11 mouse cellular contexts compared by ENCODE assay signal in genomic region chr2:102183720-102184480, GRCm38 (mm10). TPM values are rescaled to one million over a fixed set of nuclear protein-coding genes. Genes with fewer than 3 reads are reported as not detected.
DNase-seq lines count a peak whose midpoint lies in the region; ATAC-seq lines count a peak whose summit lies in the region.
"Had no signal": no experiment of that assay in that cellular context is flagged by ENCODE, and none has a peak within 500 bp of the region (broad histone marks: within the 10 kb centered on the region; RNA-seq: fewer than 3 reads in every experiment).

No protein-coding gene starts in this region.

- peaks cover 40% of the 10 kb centered on the region for H3K4me1 ChIP-seq in lung, embryonic 16.5 days (replicated peaks; ENCODE audit: control insufficient read depth, insufficient read depth, low read length)
- peaks cover 30% of the 10 kb centered on the region for H3K4me1 ChIP-seq in hindbrain, embryonic 12.5 days
- peaks cover 16% of the 10 kb centered on the region for H3K4me1 ChIP-seq in midbrain, embryonic 16.5 days (ENCODE audit: control insufficient read depth, insufficient read depth, low read length)
- H3K4me1 ChIP-seq in heart, embryonic 11.5 days (ENCODE audit: control insufficient read depth, insufficient read depth, low read length), result 0 out of 2 replicates have a peak, but pooled peaks cover 6% of the 10 kb centered on the region

- peak overlapping the region; percentile 81; the same call in 1 of the 2 replicates for H3K4me2 ChIP-seq in lung, embryonic 16.5 days (ENCODE audit: low read depth, low read length)
- peak overlapping the region; percentile 69 for H3K4me2 ChIP-seq in hindbrain, embryonic 12.5 days (replicated peaks)
- peak overlapping the region; percentile 89 for H3K4me2 ChIP-seq in midbrain, embryonic 16.5 days (ENCODE audit: low read length)
- no peak overlapping the region for H3K4me2 ChIP-seq in heart, embryonic 11.5 days

- no peak for ATAC-seq in lung, embryonic 16.5 days (ENCODE audit: low read depth)
- no peak for ATAC-seq in hindbrain, embryonic 12.5 days (ENCODE audit: low FRiP score)
- no peak for ATAC-seq in midbrain, embryonic 16.5 days
- ATAC-seq in heart, embryonic 11.5 days (replicated peaks; ENCODE audit: insufficient number of reproducible peaks, low FRiP score, low TSS enrichment), result no peak

- H3K27me3 ChIP-seq in lung, embryonic 16.5 days (ENCODE audit: control insufficient read depth, insufficient read depth, low read depth, low read length), result no peaks in the 10 kb centered on the region
- no peaks in the 10 kb centered on the region for H3K27me3 ChIP-seq in hindbrain, embryonic 12.5 days
- no peaks in the 10 kb centered on the region for H3K27me3 ChIP-seq in midbrain, embryonic 16.5 days (ENCODE audit: control insufficient read depth, insufficient read depth, low read depth, low read length)
- no peaks in the 10 kb centered on the region for H3K27me3 ChIP-seq in heart, embryonic 11.5 days (ENCODE audit: control insufficient read depth, insufficient read depth, low read length)

- no peaks in the 10 kb centered on the region for H3K36me3 ChIP-seq in lung, embryonic 16.5 days (ENCODE audit: control insufficient read depth, insufficient read depth, low read length)
- no peaks in the 10 kb centered on the region for H3K36me3 ChIP-seq in hindbrain, embryonic 12.5 days
- H3K36me3 ChIP-seq in midbrain, embryonic 16.5 days (ENCODE audit: control insufficient read depth, insufficient read depth, low read length), result no peaks in the 10 kb centered on the region
- H3K36me3 ChIP-seq in heart, embryonic 11.5 days (ENCODE audit: control insufficient read depth, insufficient read depth, low read length), result no peaks in the 10 kb centered on the region

- H3K9ac ChIP-seq in lung, embryonic 16.5 days (ENCODE audit: low read length), result no peak overlapping the region
- no peak overlapping the region for H3K9ac ChIP-seq in hindbrain, embryonic 12.5 days
- H3K9ac ChIP-seq in midbrain, embryonic 16.5 days (ENCODE audit: low read depth, low read length), result no peak overlapping the region
- no peak overlapping the region for H3K9ac ChIP-seq in heart, embryonic 11.5 days (ENCODE audit: low read depth, low read length)
- H3K9ac ChIP-seq: liver, embryonic 14.5 days had no signal

- DNase-seq in lung, postnatal 4 days, result no peak
- DNase-seq in thymus, postnatal 36 days, result peak; percentile 24 to 57
- DNase-seq in kidney, adult 9 months, result no peak
- no peak for DNase-seq in heart, postnatal 36 days
- DNase-seq: kidney, adult 11 months; right cerebral cortex, adult 18-20 months had no signal

- no peaks in the 10 kb centered on the region for H3K9me3 ChIP-seq in lung, embryonic 16.5 days (ENCODE audit: control insufficient read depth, low read length)
- no peaks in the 10 kb centered on the region for H3K9me3 ChIP-seq in hindbrain, embryonic 12.5 days (replicated peaks)
- H3K9me3 ChIP-seq in midbrain, embryonic 16.5 days (replicated peaks; ENCODE audit: control insufficient read depth, low read length, poor library complexity, severe bottlenecking), result no peaks in the 10 kb centered on the region
- H3K9me3 ChIP-seq in heart, embryonic 11.5 days (replicated peaks; ENCODE audit: control insufficient read depth, low read length), result no peaks in the 10 kb centered on the region

- intact Hi-C loops in heart, postnatal 36 days (cut with DNase I), result loop anchor here (5.0 kb wide), 1 partner anchor 42 kb away; no protein-coding TSS in a partner anchor

- H3K27ac ChIP-seq in lung, embryonic 16.5 days (ENCODE audit: low read length), result no peak overlapping the region
- no peak overlapping the region for H3K27ac ChIP-seq in hindbrain, embryonic 12.5 days
- H3K27ac ChIP-seq in midbrain, embryonic 16.5 days (ENCODE audit: low read length), result no peak overlapping the region
- no peak overlapping the region for H3K27ac ChIP-seq in heart, embryonic 11.5 days (ENCODE audit: low read depth, low read length)
- H3K27ac ChIP-seq: liver, embryonic 14.5 days had no signal

- no peak overlapping the region for H3K4me3 ChIP-seq in lung, embryonic 16.5 days (ENCODE audit: low read length)
- no peak overlapping the region for H3K4me3 ChIP-seq in hindbrain, embryonic 12.5 days
- no peak overlapping the region for H3K4me3 ChIP-seq in midbrain, embryonic 16.5 days (ENCODE audit: low read depth, low read length)
- no peak overlapping the region for H3K4me3 ChIP-seq in heart, embryonic 11.5 days (ENCODE audit: low read depth, low read length)

- WGBS in lung, embryonic 16.5 days, result 56% methylated on average over 7 of the region's 7 CpGs
- 75% methylated on average over 7 of the region's 7 CpGs for WGBS in hindbrain, embryonic 12.5 days
- 83% methylated on average over 7 of the region's 7 CpGs for WGBS in midbrain, embryonic 16.5 days
- 60% methylated on average over 7 of the region's 7 CpGs for WGBS in heart, embryonic 11.5 days (ENCODE audit: insufficient replicate concordance)

RNA-seq across cellular contexts. Expression of gene Ldlrad3, which starts 2.3 kb away (rescaled TPM):
- polyA plus RNA-seq in lung, embryonic 16.5 days (2015; fragmentation: Nextera tagmentation; extraction: Ambion mirVana), result 47.2 and 50.0 TPM in 2 replicates
- polyA plus RNA-seq in hindbrain, embryonic 12.5 days (2016; fragmentation: Nextera tagmentation; extraction: Ambion mirVana), result 54.9 and 58.4 TPM in 2 replicates
- 26.6 and 30.1 TPM in 2 replicates for polyA plus RNA-seq in midbrain, embryonic 16.5 days (2015; fragmentation: Nextera tagmentation; extraction: Ambion mirVana)
- total RNA-seq in heart, postnatal 36 days (2021), result 1 to 10 TPM; 3.8 to 4.4 TPM
- polyA plus RNA-seq in heart, embryonic 11.5 days (2014; fragmentation: Nextera tagmentation; extraction: Ambion mirVana), result 19.0 and 19.2 TPM in 2 replicates

Comparison
In these comparisons a context has a peak if more than half of its experiments do, and no peak if none do; other contexts are left out.
1. DNase-seq: peak in thymus, postnatal 36 days (2 of 2); none in lung, postnatal 4 days (0 of 2), kidney, adult 9 months (single experiment) and heart, postnatal 36 days (0 of 2).